Mouse (Mus musculus): ENCODE measurements around the gene Pnkp. TPM values are rescaled to one million over a fixed set of nuclear protein-coding genes. Genes with fewer than 3 reads are reported as not detected.
A peak's percentile ranks its signal among the peaks of the same experiment; 100 is the strongest.
"Not testable (repeated sequence)": the region's sequence is repeated elsewhere in the genome, so short reads cannot be mapped to it uniquely, and the experiment has no call there.

Gene Pnkp
- polyA plus RNA-seq, 1 experiment = 52.1 TPM

- WGBS = 20% methylated on average over 15 of the region's 15 CpGs
- no peak for DNase-seq (ENCODE audit: low read depth, low spot score)
These were observed 9.5 kb downstream of the Pnkp start for GRCm38 (mm10) chr7:44866276-44867009.

GRCm38 (mm10) chr7:44867010-44867702 is 10.2 kb downstream of the Pnkp start:
- WGBS = 65% methylated on average over 19 of the region's 19 CpGs
- DNase-seq (ENCODE audit: low read depth, low spot score) = no peak

GRCm38 (mm10) chr7:44867802-44868201 is 10.9 kb downstream of the Pnkp start:
- no peak for DNase-seq (ENCODE audit: low read depth, low spot score)
- 42% methylated on average over 9 of the region's 9 CpGs for WGBS

GRCm38 (mm10) chr7:44868465-44868864 is 11.5 kb downstream of the Pnkp start:
- DNase-seq (ENCODE audit: low read depth, low spot score) = no peak
- WGBS = 4% methylated on average over 16 of the region's 16 CpGs

GRCm38 (mm10) chr7:44868919-44869696 is 12.2 kb downstream of the Pnkp start:
- under 1% methylated on average over 107 of the region's 108 CpGs for WGBS

GRCm38 (mm10) chr7:44869697-44870528 is 13.0 kb downstream of the Pnkp start, which contains the start of gene Ptov1:
Ptov1 (minus strand) TSS chr7:44869788.
- DNase-seq (ENCODE audit: low read depth, low spot score) = peak; percentile 83
- WGBS = 2% methylated on average over 29 of the region's 29 CpGs

More at GRCm38 (mm10) chr7:44868919-44869696, 12.2 kb downstream of the Pnkp start:
- DNase-seq (ENCODE audit: low read depth, low spot score) = no peak

GRCm38 (mm10) chr7:44870614-44871013 is 13.7 kb downstream of the Pnkp start:
- no peak for DNase-seq (ENCODE audit: low read depth, low spot score)
- 82% methylated on average over 6 of the region's 6 CpGs for WGBS

GRCm38 (mm10) chr7:44871181-44871580 is 14.2 kb downstream of the Pnkp start:
- DNase-seq (ENCODE audit: low read depth, low spot score) = no peak
- WGBS = 89% methylated on average over 1 of the region's 1 CpGs

- DNase-seq (ENCODE audit: low read depth, low spot score) = not testable (repeated sequence)
- WGBS = 91% methylated on average over 2 of the region's 2 CpGs
These were observed 14.8 kb downstream of the Pnkp start for GRCm38 (mm10) chr7:44871774-44872173.

- no peak for DNase-seq (ENCODE audit: low read depth, low spot score)
- WGBS = 86% methylated on average over 14 of the region's 14 CpGs
These were observed 20.9 kb downstream of the Pnkp start for GRCm38 (mm10) chr7:44877833-44878232.

- DNase-seq (ENCODE audit: low read depth, low spot score) = no peak
- WGBS = 92% methylated on average over 3 of the region's 3 CpGs
These were observed 26.1 kb downstream of the Pnkp start for GRCm38 (mm10) chr7:44883036-44883435.

GRCm38 (mm10) chr7:44884637-44885036 is 27.7 kb downstream of the Pnkp start:
- no peak for DNase-seq (ENCODE audit: low read depth, low spot score)
- 93% methylated on average over 5 of the region's 5 CpGs for WGBS

GRCm38 (mm10) chr7:44886964-44887363 is 30.0 kb downstream of the Pnkp start:
- WGBS = 83% methylated on average over 7 of the region's 7 CpGs
- DNase-seq (ENCODE audit: low read depth, low spot score) = no peak

- WGBS = 77% methylated on average over 13 of the region's 13 CpGs
- DNase-seq (ENCODE audit: low read depth, low spot score) = no peak
These were observed 31.5 kb downstream of the Pnkp start for GRCm38 (mm10) chr7:44888256-44889105.

- 49% methylated on average over 7 of the region's 7 CpGs for WGBS
These were observed 33.2 kb downstream of the Pnkp start for GRCm38 (mm10) chr7:44890180-44890579.

GRCm38 (mm10) chr7:44890737-44891136 is 33.8 kb downstream of the Pnkp start:
- 24% methylated on average over 4 of the region's 4 CpGs for WGBS
- DNase-seq (ENCODE audit: low read depth, low spot score) = no peak

More at GRCm38 (mm10) chr7:44890180-44890579, 33.2 kb downstream of the Pnkp start:
- no peak for DNase-seq (ENCODE audit: low read depth, low spot score)

- WGBS = 11% methylated on average over 6 of the region's 6 CpGs
- no peak for DNase-seq (ENCODE audit: low read depth, low spot score)
These were observed 34.7 kb downstream of the Pnkp start for GRCm38 (mm10) chr7:44891611-44892010.

GRCm38 (mm10) chr7:44892276-44892921 is 35.5 kb downstream of the Pnkp start, which contains the start of gene Med25:
Med25 (minus strand) TSS chr7:44892712.
- DNase-seq (ENCODE audit: low read depth, low spot score) = no peak
- under 1% methylated on average over 56 of the region's 56 CpGs for WGBS

Data from large intestine, adult 2 months (tissue).